Mouse (Mus musculus) megakaryocyte, embryonic 14.5 days (primary cell): ENCODE measurements at regions not wholly inside any gene's neighbourhood (a gene's known extent, or its start where the extent isn't known, plus 50 kb on each side); places are given as distances from the start of the nearest gene placed in this dataset.

Experiments used
- H3K27me3 ChIP-seq: replicated peaks from 2 replicates; pipeline ENCODE3; 2012; ENCODE audit warnings: inconsistent platforms
- H3K36me3 ChIP-seq: replicated peaks from 2 replicates; pipeline ENCODE3; 2012; ENCODE audit warnings: low read length, inconsistent platforms, mixed read lengths
- H3K4me1 ChIP-seq: 2 replicates; pipeline ENCODE4 v1.6.1; 2012; ENCODE audit warnings: inconsistent platforms
- H3K4me3 ChIP-seq: replicated peaks from 2 replicates; pipeline ENCODE3; 2012; ENCODE audit warnings: moderate library complexity, mild to moderate bottlenecking, inconsistent platforms
- H3K9me3 ChIP-seq: 2 replicates; pipeline ENCODE4 v1.6.1; 2012; ENCODE audit warnings: inconsistent platforms
- FLI1 ChIP-seq: IDR thresholded peaks from 2 replicates; pipeline ENCODE4 v1.6.1; 2012; ENCODE audit warnings: low read length, inconsistent platforms, mixed read lengths
- GATA1 ChIP-seq: IDR thresholded peaks from 3 replicates; pipeline ENCODE4 v1.6.1; 2012; ENCODE audit warnings: mixed read lengths, low read length, inconsistent platforms, borderline replicate concordance

DNA sequence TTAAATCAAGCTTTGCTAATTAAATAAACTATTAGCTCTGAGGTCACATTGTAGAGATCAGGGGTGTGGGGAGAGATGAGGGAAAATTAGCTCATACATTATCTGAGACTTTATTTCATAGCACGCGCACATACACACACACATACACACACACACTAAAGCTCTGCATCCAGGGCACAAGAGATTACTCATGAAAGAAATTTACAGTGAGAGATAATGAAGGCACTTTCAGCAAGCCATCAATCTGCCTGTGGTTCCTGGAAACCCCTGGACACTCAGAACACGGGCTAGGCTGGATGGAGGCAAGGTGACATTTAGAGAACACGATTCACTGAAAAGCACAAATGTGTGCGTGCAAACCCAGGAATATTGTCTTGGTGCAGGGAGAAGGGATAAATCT, 60.2 kb downstream of the Scg2 start:
- Histone ChIP-seq H3K4me1 (no peaks in the 10 kb centered on the region), H3K4me3 (no peak overlapping the region), H3K36me3 (no peaks in the 10 kb centered on the region), H3K27me3 (no peaks in the 10 kb centered on the region), H3K9me3 (no peaks in the 10 kb centered on the region)
- no peak for TF ChIP-seq FLI1
- TF ChIP-seq GATA1, result no peak

DNA sequence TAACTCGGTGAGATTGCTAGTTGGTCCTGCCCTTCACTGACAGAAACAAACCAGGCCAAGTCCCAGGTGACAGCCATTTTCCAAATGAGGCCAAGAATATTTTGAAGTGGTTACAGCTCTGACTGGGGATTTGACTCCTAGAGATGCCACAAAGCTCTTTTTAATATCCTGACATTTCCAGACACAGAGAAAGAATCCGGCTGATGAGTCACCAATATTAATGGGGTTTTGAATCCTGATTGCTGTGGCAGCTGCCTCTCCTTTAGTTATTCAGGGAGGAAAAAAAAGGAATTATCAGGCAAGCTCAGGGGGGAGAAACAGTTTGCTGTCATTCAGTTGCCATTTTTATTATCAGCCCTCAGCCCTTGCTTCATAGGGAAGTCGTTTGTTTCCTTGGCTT, 65.1 kb downstream of the Scg2 start:
- no peak for TF ChIP-seq FLI1
- TF ChIP-seq GATA1, result no peak
- H3K4me1 ChIP-seq, result no peaks in the 10 kb centered on the region
- H3K27me3 ChIP-seq, result no peaks in the 10 kb centered on the region
- no peak overlapping the region for H3K4me3 ChIP-seq
- 0 out of 2 replicates have a peak, but pooled peaks cover 5% of the 10 kb centered on the region for H3K9me3 ChIP-seq
- H3K36me3 ChIP-seq, result no peaks in the 10 kb centered on the region

DNA sequence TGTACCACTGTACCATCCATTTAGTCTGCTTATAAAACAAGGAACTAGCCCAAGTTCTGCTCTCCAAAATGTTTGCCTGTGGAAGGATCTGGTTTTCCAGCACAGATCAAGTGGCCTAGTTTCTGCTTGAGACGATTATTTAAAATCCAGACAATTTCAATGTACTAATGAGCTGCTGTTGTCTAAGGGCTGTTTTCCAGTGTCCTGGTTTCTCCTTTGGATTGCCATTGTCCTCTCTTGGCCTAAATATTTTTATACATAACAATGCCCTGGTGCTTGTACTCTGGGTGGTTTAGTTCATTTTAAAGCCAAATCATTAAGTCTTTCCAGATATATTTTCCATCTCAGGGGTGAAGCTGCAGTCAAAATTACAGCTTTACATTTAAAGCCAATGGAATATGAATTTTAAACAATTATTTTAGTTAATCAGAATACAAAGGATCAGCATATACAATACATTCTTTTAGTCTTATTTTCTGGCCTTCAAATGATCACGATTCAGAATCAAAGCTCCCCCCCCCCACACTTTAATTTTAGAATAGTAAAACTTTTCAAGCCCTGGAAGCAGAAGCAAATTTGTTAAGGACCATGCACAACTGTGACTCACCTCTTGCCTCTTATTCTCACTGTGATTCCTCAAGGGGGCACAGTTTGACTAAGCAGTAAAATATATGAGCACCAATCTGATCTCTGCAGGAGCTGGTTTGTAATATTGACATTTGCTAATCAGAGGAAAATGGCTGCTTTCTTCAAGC, 82.5 kb downstream of the Scg2 start:
- Histone ChIP-seq H3K4me1 (no peaks in the 10 kb centered on the region), H3K4me3 (no peak overlapping the region), H3K27me3 (no peaks in the 10 kb centered on the region), H3K9me3 (no peaks in the 10 kb centered on the region), H3K36me3 (no peaks in the 10 kb centered on the region)
- TF ChIP-seq GATA1 (no peak), FLI1 (no peak)

DNA sequence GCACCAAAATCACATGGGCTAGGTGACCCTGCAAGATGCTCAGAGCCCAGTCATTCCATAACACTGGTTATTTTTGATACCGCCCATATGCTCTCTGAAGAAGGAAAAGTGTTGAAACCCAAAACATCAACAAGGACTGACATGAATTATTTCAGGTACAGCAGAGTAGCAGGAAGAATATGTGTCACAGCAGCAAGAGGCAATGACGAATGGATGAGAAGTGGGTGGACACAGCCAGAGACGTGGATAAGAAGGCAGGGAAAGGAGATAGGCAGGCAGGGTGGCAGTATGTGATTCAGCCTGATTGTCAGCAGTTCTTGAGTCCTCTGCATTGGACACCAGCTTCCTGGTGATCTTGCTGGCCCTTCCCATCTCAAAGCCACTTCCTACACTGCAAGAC, 93.4 kb downstream of the Scg2 start:
- Histone ChIP-seq H3K36me3 (no peaks in the 10 kb centered on the region), H3K9me3 (0 out of 2 replicates have a peak, but pooled peaks cover 6% of the 10 kb centered on the region), H3K4me1 (no peaks in the 10 kb centered on the region), H3K27me3 (no peaks in the 10 kb centered on the region), H3K4me3 (peak overlapping the region; percentile 23)
- TF ChIP-seq GATA1 (no peak), FLI1 (no peak)

DNA sequence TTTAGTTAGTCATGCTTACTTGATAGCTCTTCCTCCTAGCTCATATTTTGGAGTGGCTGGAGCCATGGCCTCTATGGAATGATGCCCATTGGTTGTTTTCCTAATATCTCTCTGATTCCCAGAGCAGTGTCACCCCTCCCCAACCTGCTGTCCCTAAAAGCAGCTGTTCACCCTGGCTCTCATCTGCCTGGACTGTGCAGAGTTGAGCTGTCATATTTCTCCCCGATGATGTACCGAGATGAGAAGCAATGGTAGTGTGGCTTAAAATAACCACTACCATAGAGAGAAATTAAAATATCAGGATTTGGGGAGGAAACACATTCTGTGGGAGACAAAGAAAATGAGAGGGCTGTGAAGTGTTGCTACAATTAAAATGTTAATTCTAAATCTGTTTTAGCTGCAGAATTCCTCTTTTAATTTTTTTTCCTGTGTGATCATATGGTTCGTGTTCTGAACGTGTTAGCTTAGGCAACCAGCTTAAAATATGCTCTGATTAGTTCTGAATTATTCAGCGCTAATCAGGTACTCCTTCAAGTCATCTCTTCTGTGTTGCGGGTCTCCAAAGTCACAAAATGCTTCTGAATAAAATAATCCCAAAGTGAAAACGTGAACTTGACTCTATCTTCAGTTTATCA, 104.3 kb downstream of the Scg2 start:
- TF ChIP-seq GATA1 (no peak), FLI1 (no peak)
- H3K27me3 ChIP-seq, result no peaks in the 10 kb centered on the region
- H3K36me3 ChIP-seq, result no peaks in the 10 kb centered on the region
- 0 out of 2 replicates have a peak, but pooled peaks cover 4% of the 10 kb centered on the region for H3K9me3 ChIP-seq
- H3K4me3 ChIP-seq, result no peak overlapping the region
- no peaks in the 10 kb centered on the region for H3K4me1 ChIP-seq

DNA sequence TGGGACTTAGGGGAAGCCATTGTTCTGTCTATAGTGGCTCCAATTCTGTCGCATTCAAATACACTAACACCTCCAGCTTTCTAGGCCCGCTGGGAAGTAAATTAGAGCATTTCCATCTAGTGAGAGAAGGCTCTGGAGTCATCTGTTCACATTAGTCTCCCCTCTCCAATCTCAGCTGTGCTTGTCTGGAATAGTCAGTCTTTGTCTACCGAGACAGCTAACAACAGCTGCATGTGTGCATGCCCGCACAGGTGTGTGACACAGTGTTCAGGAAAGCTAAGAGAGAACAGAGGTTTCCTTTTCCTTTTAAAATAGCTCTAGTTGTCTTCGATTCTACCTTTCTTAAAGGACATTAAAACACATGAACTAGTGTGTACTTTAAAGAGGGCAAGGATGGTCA, 122.7 kb downstream of the Scg2 start:
- TF ChIP-seq FLI1 (no peak), GATA1 (no peak)
- H3K9me3 ChIP-seq, result no peaks in the 10 kb centered on the region; the same call in 1 of the 2 replicates
- H3K27me3 ChIP-seq, result no peaks in the 10 kb centered on the region
- no peak overlapping the region for H3K4me3 ChIP-seq
- no peaks in the 10 kb centered on the region for H3K4me1 ChIP-seq
- H3K36me3 ChIP-seq, result no peaks in the 10 kb centered on the region

DNA sequence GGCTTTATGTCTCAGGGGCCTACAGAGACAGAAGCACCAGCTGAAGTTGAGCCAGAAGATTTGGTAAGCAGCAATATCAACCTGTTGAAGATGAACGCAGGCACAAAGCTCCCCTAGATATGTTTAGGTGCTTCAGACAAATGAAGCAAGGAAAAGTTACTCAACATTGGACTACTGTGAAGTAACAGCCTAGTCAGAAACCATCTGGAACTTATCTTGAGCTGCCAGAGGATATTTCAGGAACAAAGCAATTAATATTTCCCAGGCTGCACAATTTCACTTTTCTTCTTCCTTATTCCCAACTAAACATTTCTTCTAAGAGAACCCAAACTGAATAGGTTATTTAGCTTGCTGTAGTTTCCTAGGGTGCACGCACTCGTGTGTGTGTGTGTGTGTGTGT, 125.1 kb downstream of the Scg2 start:
- TF ChIP-seq GATA1, result no peak
- no peak for TF ChIP-seq FLI1
- no peaks in the 10 kb centered on the region for H3K36me3 ChIP-seq
- H3K4me3 ChIP-seq, result no peak overlapping the region
- H3K4me1 ChIP-seq, result no peaks in the 10 kb centered on the region
- no peaks in the 10 kb centered on the region for H3K27me3 ChIP-seq
- no peaks in the 10 kb centered on the region; the same call in 1 of the 2 replicates for H3K9me3 ChIP-seq

DNA sequence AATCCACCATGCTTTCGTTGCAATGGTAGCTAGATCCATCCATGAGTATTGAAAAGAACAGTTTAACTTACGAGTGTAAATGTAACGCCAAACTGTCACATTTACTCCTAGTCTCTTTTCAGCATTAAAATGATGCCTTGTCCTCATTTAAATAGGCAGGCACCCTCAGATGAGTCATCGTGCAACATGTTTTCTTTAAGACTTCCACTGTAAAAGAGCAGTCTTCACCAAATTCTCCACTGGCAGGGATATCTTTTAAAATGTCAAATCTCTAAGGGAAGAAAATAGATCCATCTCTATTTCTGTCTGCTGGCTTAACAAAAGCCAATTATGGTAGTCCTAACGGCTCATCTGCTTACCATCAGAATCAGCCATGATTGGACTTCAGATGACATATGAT, 127.8 kb downstream of the Scg2 start:
- no peak for TF ChIP-seq GATA1
- no peak for TF ChIP-seq FLI1
- H3K4me3 ChIP-seq, result no peak overlapping the region
- no peaks in the 10 kb centered on the region for H3K4me1 ChIP-seq
- H3K9me3 ChIP-seq, result no peaks in the 10 kb centered on the region; the same call in 1 of the 2 replicates
- no peaks in the 10 kb centered on the region for H3K27me3 ChIP-seq
- no peaks in the 10 kb centered on the region for H3K36me3 ChIP-seq

DNA sequence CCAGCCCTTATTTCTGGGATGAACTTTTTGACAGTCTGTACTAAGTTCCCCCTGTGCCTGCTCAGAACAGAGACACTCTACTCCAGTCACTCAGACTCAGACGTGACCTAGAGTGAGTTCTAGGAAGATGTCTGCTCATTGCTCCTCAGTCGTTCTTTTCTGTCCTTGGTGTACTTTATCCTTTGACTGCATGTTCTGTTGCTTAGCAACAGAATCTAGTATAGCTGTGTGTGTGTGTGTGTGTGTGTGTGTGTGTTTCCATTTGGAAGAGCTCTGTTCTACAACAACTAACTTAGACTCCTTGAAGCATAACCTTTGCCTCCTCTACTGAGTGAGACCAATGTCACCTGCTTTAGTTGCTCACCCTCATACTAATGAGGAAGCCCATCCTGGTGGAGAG, 136.3 kb downstream of the Scg2 start:
- TF ChIP-seq FLI1, result no peak
- TF ChIP-seq GATA1, result no peak
- no peaks in the 10 kb centered on the region for H3K36me3 ChIP-seq
- no peak overlapping the region for H3K4me3 ChIP-seq
- H3K27me3 ChIP-seq, result no peaks in the 10 kb centered on the region
- 0 out of 2 replicates have a peak, but pooled peaks cover 13% of the 10 kb centered on the region for H3K9me3 ChIP-seq
- no peaks in the 10 kb centered on the region for H3K4me1 ChIP-seq

DNA sequence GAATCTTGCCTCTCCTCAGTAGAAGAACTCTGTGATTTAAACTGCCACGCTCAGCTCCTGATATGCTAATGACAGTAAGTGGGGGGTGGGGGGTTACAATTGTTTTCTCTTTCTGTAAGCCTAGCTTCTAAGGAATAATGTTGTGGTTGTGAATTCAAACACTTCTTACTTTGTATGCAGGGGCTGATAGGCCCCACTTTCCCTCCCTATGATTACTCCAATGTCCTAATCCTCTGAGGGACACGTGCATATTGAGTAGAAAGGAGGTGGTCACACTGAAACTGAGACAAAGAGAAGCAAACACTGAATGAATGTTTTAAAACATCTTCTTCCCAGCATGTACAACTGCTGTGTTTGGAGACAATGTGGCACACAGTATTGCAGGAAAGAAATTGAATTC, 140.3 kb downstream of the Scg2 start:
- no peaks in the 10 kb centered on the region for H3K4me1 ChIP-seq
- no peak for TF ChIP-seq FLI1
- TF ChIP-seq GATA1, result no peak
- no peaks in the 10 kb centered on the region for H3K27me3 ChIP-seq
- H3K9me3 ChIP-seq, result peaks cover 13% of the 10 kb centered on the region; the same call in 1 of the 2 replicates
- H3K4me3 ChIP-seq, result no peak overlapping the region
- no peaks in the 10 kb centered on the region for H3K36me3 ChIP-seq
